Mouse (Mus musculus) heart, embryonic 13.5 days (tissue): ENCODE results near the gene Rrp12. TPM values are rescaled to one million over a fixed set of nuclear protein-coding genes. Genes with fewer than 3 reads are reported as not detected.
"Not testable (repeated sequence)": the region's sequence is repeated elsewhere in the genome, so short reads cannot be mapped to it uniquely, and the experiment has no call there.

Experiments used
- ATAC-seq: fragments of 200-750 bp; cut with Nextera tagmentation; 2 replicates; pipeline ENCODE4 v1.8.0; 2017; ENCODE audit warnings: moderate TSS enrichment; ENCODE audit not compliant: insufficient number of reproducible peaks, low FRiP score, low TSS enrichment; ENCODE audit errors: extremely low read depth
- H3K27ac ChIP-seq: fragments of 300-500 bp; sonication (generic); replicated peaks from 2 replicates; pipeline ENCODE4 v1.5.1; 2015; ENCODE audit warnings: moderate library complexity, mild to moderate bottlenecking, inconsistent platforms
- H3K27me3 ChIP-seq: fragments of 300-500 bp; sonication (generic); replicated peaks from 2 replicates; pipeline ENCODE4 v1.6.1; 2015; ENCODE audit warnings: mild to moderate bottlenecking, inconsistent platforms
- H3K36me3 ChIP-seq: fragments of 300-500 bp; sonication (generic); 2 replicates; pipeline ENCODE4 v1.6.1; 2015; ENCODE audit warnings: mild to moderate bottlenecking, inconsistent platforms
- H3K4me1 ChIP-seq: fragments of 300-500 bp; sonication (generic); 2 replicates; pipeline ENCODE4 v1.6.1; 2015; ENCODE audit warnings: inconsistent platforms
- H3K4me2 ChIP-seq: fragments of 300-500 bp; sonication (generic); 2 replicates; pipeline ENCODE4 v1.6.1; 2015; ENCODE audit warnings: inconsistent platforms, mild to moderate bottlenecking, moderate library complexity
- H3K4me3 ChIP-seq: fragments of 300-500 bp; sonication (generic); 2 replicates; pipeline ENCODE4 v1.5.1; 2015; ENCODE audit warnings: moderate library complexity, mild to moderate bottlenecking, inconsistent platforms
- H3K9ac ChIP-seq: fragments of 300-500 bp; sonication (generic); 2 replicates; pipeline ENCODE4 v1.6.1; 2015; ENCODE audit warnings: inconsistent platforms, mild to moderate bottlenecking, moderate library complexity
- H3K9me3 ChIP-seq: fragments of 300-500 bp; sonication (generic); 2 replicates; pipeline ENCODE4 v1.6.1; 2016; ENCODE audit warnings: inconsistent platforms
- WGBS: fragments of 180-500 bp; shearing (Covaris S2); methylation state at CpG from one replicate; pipeline ENCODE4 v1.1.7; 2015; ENCODE audit warnings: mixed read lengths; 5-methylcytosine and 5-hydroxymethylcytosine counted together
- polyA plus RNA-seq: library from polyadenylated mRNA; unstranded; fragments of >200 nt; fragmentation: Nextera tagmentation; extraction: Ambion mirVana; gene quantifications from 2 replicates; pipeline ENCODE4 v1.2.1, GENCODE M21; 2015

Rrp12 gene
- polyA plus RNA-seq, 1 experiment from 2014 or later = 11.8 TPM

DNA sequence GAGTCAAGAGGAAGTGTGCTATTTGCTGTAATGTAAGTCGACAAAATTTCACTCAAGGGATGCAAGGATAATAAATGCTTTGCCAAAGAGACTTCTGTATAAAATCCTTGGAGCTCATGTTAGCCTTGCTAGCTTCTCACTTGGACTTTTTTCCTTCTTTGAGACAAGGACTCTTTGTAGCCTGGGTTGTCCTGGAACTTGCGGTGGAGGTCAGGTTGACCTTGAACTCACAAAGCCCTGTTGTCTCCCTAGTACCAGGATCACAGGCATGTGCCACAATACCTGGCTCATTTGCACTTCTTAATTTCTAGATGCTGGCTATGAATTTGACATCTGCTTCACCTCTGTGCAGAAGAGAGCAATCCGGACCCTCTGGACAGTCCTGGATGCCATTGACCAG, 19.3 kb upstream of the Rrp12 start:
- peaks cover 27% of the 10 kb centered on the region for H3K4me1 ChIP-seq
- H3K4me2 ChIP-seq = peak overlapping the region; percentile 90
- 78% methylated on average over 3 of the region's 3 CpGs for WGBS
- peak overlapping the region; percentile 97 for H3K4me3 ChIP-seq
- ATAC-seq = no peak
- H3K27me3 ChIP-seq = no peaks in the 10 kb centered on the region
- no peaks in the 10 kb centered on the region for H3K9me3 ChIP-seq
- peaks cover 59% of the 10 kb centered on the region for H3K36me3 ChIP-seq
- no peak overlapping the region for H3K27ac ChIP-seq
- peak overlapping the region; percentile 100 for H3K9ac ChIP-seq

DNA sequence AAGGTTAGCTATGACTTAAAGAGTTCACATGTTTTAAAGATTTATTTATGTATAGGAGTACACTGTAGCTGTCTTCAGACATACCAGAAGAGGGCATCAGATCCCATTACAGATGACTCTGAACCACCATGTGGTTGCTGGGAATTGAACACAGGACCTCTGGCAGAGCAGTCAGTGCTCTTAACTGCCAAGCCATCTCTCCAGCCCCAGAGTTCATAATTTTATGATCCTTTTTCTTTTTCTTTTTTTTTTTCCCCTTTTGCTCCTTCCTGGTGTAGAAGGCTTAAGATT, 18.6 kb upstream of the Rrp12 start:
- not testable (repeated sequence) for H3K27ac ChIP-seq, ATAC-seq, H3K9me3 ChIP-seq, H3K27me3 ChIP-seq
- Histone ChIP-seq H3K4me2 (peak overlapping the region; percentile 90), H3K36me3 (peaks cover 52% of the 10 kb centered on the region), H3K9ac (peak overlapping the region; percentile 100), H3K4me1 (peaks cover 27% of the 10 kb centered on the region), H3K4me3 (peak overlapping the region; percentile 97)

DNA sequence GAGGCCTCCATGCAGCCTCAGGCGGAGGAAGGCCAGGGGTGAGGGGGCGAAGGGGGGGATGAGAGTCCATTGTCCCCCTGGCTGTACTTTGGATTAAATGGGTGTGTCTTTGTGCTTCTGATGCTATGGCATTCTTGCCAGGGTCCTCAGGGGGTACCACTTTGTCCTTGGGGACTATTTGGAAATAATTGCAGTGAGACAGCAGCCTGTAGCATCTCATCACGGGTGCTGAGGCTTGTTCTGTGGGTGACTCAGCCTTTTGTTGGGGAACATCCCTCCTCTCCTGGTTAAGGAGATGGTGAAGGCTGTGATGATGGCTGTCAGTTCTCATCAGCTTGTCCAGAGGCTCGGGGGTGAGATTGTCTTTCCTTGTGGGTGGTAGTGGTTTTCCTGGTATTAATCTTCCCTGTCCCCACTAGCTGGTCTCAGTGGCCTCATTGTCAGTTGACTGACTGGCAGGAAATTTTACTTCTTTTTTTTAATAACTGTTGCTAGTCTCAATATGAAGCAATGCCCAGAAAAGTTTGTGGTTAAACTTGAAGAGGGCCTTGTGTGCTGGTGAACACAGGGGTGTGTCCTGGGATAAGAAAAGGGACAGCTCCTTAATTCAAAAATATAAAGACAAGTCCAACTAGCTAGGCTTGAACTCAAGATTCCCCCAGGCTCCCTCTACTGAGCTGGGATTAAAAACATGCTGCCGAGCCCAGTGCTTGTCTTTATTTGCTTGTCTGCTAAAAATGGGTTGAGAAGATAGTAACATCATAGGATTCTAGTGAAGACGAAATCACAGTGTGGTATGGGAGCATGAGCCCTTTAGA, 18.0 kb upstream of the Rrp12 start:
- H3K36me3 ChIP-seq = peaks cover 47% of the 10 kb centered on the region
- peak overlapping the region; percentile 97 for H3K27ac ChIP-seq
- peaks cover 27% of the 10 kb centered on the region for H3K4me1 ChIP-seq
- WGBS = 36% methylated on average over 6 of the region's 6 CpGs
- peak overlapping the region; percentile 100 for H3K9ac ChIP-seq
- no peaks in the 10 kb centered on the region for H3K27me3 ChIP-seq
- H3K4me2 ChIP-seq = peak overlapping the region; percentile 90
- peak overlapping the region; percentile 97 for H3K4me3 ChIP-seq
- H3K9me3 ChIP-seq = no peaks in the 10 kb centered on the region
- ATAC-seq = no peak

DNA sequence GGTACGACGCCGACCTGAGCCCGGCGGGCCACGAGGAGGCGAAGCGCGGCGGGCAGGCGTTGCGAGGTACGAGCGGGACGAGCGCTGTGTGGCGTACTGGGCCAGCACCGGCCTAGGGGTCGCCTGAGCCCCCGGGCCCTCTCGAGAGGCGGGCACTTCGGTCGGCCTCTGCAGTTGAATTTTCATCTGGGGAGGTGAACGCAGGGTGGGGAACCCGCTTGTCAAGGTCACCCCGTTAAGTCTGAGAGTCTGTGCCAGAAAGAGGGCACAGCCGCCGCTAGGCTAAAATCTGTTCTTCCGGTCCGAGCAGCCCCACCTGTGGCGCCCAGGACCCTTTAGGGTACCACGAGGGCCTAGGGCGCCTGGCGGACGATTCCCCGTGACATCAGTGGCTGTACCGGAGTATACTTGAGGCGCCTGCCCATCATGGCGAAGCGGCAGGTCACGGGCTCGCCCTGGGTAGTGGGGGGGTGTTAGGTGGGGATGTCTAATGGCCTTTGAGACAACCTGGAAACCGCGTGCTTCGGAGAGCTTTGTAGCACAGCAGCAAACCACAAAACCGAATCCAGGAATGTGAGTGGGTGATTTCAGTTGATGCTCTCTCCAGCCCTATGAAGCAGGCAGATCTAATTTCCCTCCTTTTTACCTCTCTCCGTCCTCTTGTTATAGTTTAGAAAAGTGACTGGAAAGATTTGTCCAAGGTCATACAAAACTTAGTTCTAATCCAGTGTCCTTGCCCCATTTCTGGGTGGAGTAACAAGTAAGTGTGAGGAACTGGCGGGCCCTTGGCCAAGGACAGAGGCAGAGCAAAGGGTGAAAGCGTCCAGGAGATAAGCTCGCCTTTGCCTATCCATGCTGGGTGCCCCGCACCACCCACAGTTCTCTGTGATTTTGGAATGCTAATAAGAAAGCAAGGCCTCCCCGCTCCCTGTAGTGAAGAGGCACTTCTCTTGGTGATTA, 16.4 kb upstream of the Rrp12 start:
- Histone ChIP-seq H3K4me3 (peak overlapping the region; percentile 97), H3K4me2 (peak overlapping the region; percentile 90), H3K9me3 (no peaks in the 10 kb centered on the region), H3K4me1 (peaks cover 33% of the 10 kb centered on the region), H3K27ac (peak overlapping the region; percentile 97), H3K9ac (peak overlapping the region; percentile 100), H3K27me3 (no peaks in the 10 kb centered on the region), H3K36me3 (peaks cover 40% of the 10 kb centered on the region)
- under 1% methylated on average over 48 of the region's 53 CpGs for WGBS
- ATAC-seq = peak; percentile 29; the same call in 1 of the 2 replicates

DNA sequence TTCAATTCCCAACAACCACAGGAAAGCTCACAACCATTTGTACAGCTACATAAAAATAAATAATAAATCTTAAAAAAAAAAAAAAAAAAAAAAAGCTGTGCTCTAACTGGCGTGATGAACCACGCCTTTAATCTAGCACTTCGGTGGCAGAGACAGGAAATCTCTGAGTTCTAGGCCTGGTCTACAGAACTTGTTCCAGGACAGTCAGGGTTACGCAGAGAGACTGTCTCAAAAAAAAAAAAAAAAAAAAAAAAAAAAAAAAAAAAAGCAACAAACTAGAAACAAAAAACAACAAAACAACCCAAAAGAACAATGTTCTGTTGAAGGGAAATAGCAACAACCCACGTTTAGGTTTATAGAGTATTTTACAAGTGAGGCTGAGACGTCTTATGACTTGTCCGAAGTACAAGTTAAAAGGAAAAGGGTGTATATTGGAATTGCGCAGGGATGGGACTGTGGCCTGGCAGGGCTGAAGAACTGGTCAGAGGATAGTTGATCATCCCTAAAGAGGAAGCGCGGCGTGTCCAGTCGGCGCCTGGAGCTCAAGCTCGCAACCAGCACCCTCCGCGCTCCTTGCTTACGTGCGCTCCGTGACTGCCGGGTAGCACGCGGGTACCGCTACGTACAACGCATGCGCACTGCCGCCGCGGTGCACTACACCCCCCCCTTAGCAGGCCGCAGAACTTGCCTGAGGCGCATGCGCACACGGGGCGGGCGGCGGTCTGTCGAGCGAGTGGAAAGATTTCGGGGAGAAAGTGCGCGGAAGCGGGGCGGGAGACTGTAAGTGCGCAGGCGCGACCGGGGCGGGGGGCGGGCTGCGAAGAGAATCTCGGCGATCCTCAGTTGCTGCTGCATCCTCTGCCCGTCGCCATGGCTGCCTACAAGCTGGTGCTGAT, 15.5 kb upstream of the Rrp12 start, which contains the start of gene Pgam1:
Gene Pgam1, plus strand, starts transcription at position 746 of the 896 bp plus-strand sequence.
- H3K36me3 ChIP-seq = peaks cover 30% of the 10 kb centered on the region
- H3K4me2 ChIP-seq = peak within 1 kb of the TSS; percentile 90
- no peaks in the 10 kb centered on the region for H3K27me3 ChIP-seq
- H3K9ac ChIP-seq = peak within 1 kb of the TSS; percentile 100
- peak within 1 kb of the TSS; percentile 97 for H3K27ac ChIP-seq
- peak within 1 kb of the TSS; percentile 97 for H3K4me3 ChIP-seq
- WGBS = 5% methylated on average over 54 of the region's 54 CpGs
- H3K9me3 ChIP-seq = no peaks in the 10 kb centered on the region
- ATAC-seq = peak; percentile 89
- H3K4me1 ChIP-seq = peaks cover 43% of the 10 kb centered on the region

DNA sequence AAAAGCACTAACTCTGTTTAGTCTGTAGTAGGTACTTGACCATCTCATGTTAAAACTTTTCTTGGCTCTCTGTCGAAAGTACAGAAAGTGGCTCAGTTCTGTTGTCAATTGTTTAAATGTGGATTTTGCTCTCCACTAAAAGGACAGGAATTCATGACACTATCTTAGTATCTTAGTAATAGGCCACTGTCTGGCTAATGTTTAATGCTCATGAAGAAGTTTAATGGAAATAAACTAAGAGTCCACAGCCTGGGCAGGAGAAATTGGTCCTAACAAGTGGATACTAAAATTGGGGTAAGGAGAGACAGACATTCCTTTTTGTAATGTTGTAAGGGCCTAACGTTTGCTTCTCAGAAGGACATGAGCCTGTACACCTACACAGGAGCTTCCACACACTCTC, 14.4 kb upstream of the Rrp12 start:
- WGBS = 73% methylated on average over 2 of the region's 2 CpGs
- Histone ChIP-seq H3K27ac (no peak overlapping the region), H3K9ac (no peak overlapping the region), H3K27me3 (no peaks in the 10 kb centered on the region), H3K4me1 (peaks cover 47% of the 10 kb centered on the region), H3K4me3 (no peak overlapping the region), H3K9me3 (no peaks in the 10 kb centered on the region), H3K4me2 (no peak overlapping the region), H3K36me3 (peaks cover 21% of the 10 kb centered on the region)
- ATAC-seq = no peak

DNA sequence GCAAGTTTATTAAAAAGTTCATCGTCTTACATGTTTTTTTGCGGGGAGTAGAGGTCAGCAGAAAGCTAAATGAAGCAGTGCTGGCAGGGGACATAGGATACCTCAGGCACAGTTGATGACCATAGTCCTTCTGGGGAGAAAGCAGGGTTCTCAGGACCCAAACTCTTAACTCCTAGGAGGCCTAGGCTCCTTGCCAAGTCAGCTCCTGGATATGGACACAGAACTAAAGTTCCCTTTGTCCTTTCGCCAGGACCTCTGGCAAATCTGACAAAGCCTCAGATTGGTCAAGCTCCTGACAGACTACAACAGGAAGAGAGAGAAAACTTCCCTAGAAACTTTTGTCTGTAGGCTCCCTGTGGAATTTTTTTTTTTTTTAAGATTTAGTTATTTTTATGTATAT, 12.8 kb upstream of the Rrp12 start:
- H3K9ac ChIP-seq = no peak overlapping the region
- H3K4me2 ChIP-seq = no peak overlapping the region
- no peaks in the 10 kb centered on the region for H3K27me3 ChIP-seq
- H3K4me1 ChIP-seq = peaks cover 31% of the 10 kb centered on the region
- WGBS = 86% methylated on average over 3 of the region's 3 CpGs
- H3K9me3 ChIP-seq = no peaks in the 10 kb centered on the region
- H3K27ac ChIP-seq = no peak overlapping the region
- no peak for ATAC-seq
- H3K4me3 ChIP-seq = no peak overlapping the region
- H3K36me3 ChIP-seq = 0 out of 2 replicates have a peak, but pooled peaks cover 5% of the 10 kb centered on the region

DNA sequence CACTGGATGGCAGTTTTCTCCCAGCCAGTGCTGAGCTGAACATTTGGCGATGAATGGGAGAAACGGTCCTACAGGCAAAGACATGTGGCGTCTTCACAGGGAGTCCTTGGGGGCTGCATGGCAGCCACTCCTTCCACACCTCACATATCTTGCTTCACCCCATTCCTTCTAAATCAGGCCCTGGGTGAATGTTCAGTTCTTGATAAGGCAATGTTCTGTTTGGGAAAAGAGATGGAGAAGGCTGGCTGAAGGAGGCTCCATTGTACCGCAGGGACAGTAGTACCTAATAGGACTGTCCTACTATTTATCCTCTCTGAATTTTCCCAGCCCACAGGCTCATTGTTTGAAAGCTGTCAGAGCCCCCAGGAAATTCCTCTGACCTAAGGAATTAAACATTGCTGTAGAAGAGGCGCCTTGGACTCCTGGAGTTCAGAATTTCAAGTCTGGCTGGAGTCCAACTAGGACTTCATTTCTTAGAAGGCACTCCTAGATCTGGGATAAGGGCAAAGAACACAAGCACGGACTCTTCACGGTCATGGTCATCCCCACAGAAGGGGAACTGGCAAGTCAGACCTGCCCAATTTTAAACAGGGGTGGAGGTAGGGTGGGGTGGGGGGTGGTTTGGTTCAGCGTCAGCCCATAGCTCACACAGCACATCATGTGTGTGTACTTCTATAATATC, 11.2 kb upstream of the Rrp12 start:
- no peak overlapping the region for H3K4me3 ChIP-seq
- no peaks in the 10 kb centered on the region for H3K9me3 ChIP-seq
- H3K36me3 ChIP-seq = no peaks in the 10 kb centered on the region
- no peaks in the 10 kb centered on the region for H3K27me3 ChIP-seq
- WGBS = 29% methylated on average over 8 of the region's 8 CpGs
- H3K4me2 ChIP-seq = 0 out of 2 replicates have a peak overlapping the region, but pooled peaks have one; percentile 4
- no peak for ATAC-seq
- H3K9ac ChIP-seq = no peak overlapping the region
- H3K27ac ChIP-seq = no peak overlapping the region
- H3K4me1 ChIP-seq = peaks cover 27% of the 10 kb centered on the region

DNA sequence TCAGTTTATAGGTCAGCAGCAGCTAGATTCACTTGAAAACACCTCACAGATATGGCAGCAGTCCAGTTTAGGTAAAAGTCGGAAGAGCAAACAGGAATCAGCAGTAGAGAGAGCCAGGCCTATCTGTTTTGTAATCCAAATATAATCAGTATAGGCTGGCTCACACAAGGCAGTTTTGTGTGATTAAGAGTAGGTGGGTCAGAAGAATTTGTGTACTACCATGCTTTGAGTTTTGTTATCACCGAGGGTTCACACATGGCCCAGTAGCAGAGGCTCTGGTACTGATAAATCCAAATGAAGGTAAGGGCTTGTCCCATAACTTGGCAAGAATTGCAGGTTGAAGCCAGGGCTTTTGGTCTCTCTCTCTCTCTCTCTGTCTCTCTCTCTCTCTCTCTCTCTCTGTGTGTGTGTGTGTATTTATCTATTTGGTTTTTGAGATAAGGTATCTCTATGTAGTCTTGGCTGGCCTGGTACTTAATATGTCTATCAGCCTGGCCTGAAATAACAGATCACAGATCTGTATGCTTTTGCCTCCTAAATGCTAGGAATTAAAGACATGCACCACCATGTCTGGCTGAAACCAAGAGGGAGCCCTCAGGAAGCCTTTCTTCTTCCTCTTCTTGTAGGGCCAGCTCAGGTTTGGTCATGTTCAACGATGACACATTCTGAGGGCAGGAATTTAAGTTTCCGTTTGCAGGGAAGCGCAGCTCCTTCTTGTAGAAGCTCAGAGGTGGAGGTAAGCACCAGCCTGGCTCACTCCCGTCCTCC, 10.5 kb upstream of the Rrp12 start:
- H3K27ac ChIP-seq = no peak overlapping the region
- no peak overlapping the region for H3K4me3 ChIP-seq
- no peaks in the 10 kb centered on the region for H3K36me3 ChIP-seq
- no peaks in the 10 kb centered on the region for H3K27me3 ChIP-seq
- no peak for ATAC-seq
- H3K4me2 ChIP-seq = no peak overlapping the region
- peaks cover 34% of the 10 kb centered on the region for H3K4me1 ChIP-seq
- 27% methylated on average over 6 of the region's 6 CpGs for WGBS
- H3K9ac ChIP-seq = no peak overlapping the region
- no peaks in the 10 kb centered on the region for H3K9me3 ChIP-seq

DNA sequence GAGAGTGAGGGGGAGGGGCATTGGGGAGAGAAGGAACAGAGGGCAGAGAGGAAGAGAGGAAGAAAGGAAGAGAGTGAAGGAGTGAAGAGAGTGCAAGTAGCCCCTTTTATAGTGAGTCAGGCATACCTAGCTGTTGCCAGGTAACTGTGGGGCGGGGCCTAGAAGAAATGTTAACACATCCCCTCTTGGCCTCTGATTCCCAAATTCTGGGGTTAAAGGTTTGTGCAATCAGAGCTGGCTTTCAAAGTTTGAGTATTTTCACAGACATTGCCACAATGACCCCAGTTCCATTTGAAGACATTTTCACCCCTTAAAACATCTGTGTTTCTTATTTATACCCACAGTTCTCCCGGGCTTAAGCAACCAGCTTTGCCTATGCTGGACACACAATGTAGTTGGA, 9.3 kb upstream of the Rrp12 start:
- WGBS = 91% methylated on average over 2 of the region's 2 CpGs
- no peak overlapping the region for H3K4me3 ChIP-seq

More for the DNA sequence above, 9.3 kb upstream of the Rrp12 start:
- Histone ChIP-seq H3K36me3 (no peaks in the 10 kb centered on the region), H3K4me1 (peaks cover 36% of the 10 kb centered on the region), H3K27me3 (no peaks in the 10 kb centered on the region), H3K27ac (no peak overlapping the region), H3K9me3 (no peaks in the 10 kb centered on the region), H3K4me2 (no peak overlapping the region), H3K9ac (no peak overlapping the region)
- no peak for ATAC-seq
